Mouse (Mus musculus) left cerebral cortex, adult 8-10 months (tissue): Measurements from ENCODE around the gene Schip1. TPM values are rescaled to one million over a fixed set of nuclear protein-coding genes. Genes with fewer than 3 reads are reported as not detected.
A peak's percentile ranks its signal among the peaks of the same experiment; 100 is the strongest.

Source experiments
- DNase-seq, 2 experiments: peaks; one replicate each; pipeline ENCODE4 v3.0.0; 2022; ENCODE audit warnings: low spot score in 2 of 2
- total RNA-seq, 4 experiments: library from RNA; stranded (reverse); gene quantifications; 2 replicates each; pipeline ENCODE4 v1.2.4; 2022

Gene Schip1
- total RNA-seq, 4 experiments from 2014 or later: 173 to 196 (median 186) TPM

DNA sequence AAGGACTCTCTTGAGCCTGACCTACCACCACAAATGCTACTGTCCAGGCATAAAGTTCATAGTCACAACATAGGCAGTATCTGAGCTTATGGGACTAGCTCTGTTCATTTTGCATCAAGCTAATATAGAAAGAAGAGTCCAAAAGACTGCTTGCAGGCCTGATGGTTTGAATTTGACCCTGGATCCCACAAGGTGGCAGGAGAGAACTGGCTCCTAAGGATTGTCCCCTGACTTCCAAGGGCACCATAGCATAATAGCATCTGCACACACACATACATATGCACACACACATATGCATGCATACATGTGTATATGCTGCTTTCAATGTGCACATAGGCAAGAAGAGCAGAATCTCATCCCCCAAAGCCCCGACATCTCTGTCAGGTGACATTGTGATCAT lies 405.0 kb downstream of the Schip1 start:
- DNase-seq: no peak

DNA sequence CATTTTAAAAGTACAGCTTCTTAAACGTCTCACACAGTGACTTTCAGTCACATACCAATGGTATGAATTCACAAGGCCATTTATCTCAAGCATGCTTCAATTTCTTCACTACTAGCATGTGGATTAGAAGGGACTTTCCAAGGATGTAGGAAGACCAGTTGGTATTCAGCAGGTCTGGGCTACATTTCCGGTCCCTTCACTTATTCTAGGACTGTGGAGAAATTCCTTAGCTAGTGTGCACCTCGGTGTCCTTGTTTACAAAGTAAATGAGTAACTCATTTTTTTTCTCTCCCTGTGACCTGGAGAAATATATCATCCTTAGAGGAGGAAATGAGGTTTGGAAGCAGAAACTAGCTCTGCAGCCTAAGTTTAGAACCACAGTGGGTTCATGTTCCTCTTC lies 405.5 kb downstream of the Schip1 start:
- no peak for DNase-seq

DNA sequence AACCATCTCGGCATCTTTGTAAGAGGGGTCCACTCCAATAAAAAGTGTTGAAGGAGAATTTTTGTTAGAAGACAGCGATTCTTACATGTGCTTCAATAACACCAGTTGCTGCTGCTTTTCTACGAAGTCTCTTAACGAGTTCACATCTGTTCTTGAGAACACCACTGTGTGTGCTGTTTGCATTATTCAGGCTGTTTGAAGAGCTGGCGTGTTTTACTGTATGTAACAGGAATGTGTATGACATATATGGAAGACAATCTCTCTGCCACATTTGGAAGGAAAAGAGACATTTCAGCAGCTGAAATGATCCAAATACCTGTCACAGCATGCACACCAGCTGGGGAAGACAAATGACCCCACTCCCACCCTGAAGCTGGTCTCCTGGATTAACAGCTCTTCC lies 406.0 kb downstream of the Schip1 start:
- no peak for DNase-seq

DNA sequence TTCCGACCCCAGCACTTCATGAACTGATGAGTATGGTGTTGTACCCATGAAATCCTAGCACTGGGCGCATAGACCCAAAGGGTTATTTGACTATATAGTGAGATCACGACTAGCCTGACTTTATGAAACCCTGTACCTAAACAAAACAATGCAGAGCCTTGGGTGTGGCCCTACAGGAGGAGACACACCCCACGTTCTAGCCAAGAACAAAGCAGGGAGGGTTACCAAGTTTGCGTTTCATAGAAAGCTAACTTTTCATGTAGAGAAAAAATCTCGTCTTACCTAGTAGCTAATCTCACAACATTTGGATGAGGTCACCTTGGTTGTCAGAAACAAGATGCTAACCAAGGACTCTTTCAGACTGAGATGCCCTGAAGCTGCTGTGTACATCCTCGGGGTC lies 411.7 kb downstream of the Schip1 start:
- DNase-seq: no peak

DNA sequence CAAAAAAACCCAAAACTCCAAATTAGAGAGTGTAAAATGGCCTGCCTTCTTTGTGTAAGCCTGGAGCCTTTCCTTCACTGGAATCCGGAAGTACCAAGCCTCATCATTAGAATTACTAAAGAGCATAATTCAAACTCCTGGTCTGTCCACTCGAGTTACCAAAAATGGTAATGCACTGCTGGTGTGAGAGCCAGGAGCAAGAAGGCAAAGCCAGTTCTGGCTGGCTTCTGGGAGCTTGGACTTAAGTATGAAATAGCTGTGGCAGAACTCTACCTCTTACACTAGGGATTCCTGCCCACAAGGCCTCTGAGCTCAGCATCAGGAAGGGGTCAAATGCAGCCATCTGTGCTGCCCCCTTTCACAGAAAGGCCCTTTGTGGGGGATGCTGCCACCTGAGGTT lies 412.9 kb downstream of the Schip1 start:
- no peak for DNase-seq

DNA sequence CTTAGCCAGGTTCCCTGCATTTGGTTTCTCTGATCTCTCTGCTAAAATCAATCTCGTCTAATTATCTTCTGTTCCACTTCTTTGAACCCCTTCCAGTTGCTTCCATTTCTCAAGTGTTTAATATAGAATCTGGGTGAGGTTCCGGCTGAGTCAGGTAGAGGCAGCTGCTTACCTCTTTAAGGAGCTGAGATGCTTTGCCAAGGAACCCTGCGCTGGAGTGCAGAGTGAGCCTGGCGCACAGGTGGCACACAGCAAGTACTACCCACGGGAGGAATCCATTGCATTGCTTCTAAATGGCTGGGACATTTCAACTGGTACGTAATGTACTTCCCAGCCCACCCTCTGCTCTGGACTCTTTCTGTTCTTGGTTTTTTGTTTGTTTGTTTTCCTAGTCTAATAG lies 414.7 kb downstream of the Schip1 start:
- DNase-seq: peak in 1 of 2 experiments; percentile 42

DNA sequence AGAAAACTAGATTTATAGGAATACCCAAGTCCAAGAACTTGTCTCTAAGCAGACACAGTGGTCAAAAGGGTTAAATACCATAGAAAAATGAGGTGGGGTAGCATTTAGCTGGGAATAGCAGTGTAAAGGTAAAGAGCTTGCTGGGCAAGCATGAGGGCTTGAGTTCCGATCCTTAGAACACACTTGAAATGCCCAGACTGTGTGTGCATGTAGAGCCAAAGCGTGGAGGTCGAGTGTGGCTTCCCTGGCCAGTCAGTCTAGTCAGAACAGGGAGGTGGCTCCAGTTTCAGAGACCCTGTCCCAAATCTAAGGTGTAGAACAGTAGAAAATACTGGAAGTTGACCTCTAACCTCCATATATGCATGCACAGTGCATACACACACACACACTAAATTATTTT lies 418.9 kb downstream of the Schip1 start:
- no peak for DNase-seq

DNA sequence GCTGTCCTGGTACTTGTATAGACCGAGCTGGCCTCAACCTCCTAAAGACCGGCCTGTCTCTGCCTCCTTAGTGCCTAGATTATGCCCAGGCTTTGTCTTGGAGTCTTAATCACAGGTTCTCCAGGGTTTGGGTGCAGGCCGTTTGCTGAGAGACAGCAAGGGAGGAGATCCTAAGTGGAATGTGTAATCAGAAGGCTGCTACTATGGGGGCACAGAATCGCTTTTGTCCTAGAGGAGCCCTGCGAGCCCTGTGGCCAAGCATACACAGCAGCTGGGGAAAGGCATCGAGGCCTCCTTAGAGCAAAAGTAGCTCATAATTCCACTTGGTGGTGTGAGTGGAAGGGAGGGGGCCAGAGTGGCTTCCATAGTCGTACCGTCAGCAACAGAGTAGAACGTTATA lies 419.4 kb downstream of the Schip1 start:
- no peak for DNase-seq

DNA sequence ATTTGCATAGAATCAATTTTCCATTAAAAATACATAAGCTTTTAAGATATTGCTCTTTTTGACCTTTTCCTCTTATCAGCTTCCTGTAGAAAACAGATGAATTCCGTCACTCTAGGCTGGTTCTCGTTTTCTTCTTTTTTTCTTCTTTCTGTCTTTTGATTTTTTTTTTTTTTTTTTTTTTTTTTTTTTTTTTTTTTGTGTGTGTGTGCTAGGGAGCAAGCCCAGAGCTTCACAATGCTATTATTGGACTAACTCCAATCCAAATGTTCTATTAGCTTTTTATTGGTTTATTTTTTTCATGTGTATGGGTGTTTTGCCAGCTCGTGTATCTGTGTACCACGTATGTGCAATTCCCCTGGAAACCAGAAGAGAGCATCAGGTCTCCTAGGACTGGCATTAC lies 420.0 kb downstream of the Schip1 start:
- no peak for DNase-seq

DNA sequence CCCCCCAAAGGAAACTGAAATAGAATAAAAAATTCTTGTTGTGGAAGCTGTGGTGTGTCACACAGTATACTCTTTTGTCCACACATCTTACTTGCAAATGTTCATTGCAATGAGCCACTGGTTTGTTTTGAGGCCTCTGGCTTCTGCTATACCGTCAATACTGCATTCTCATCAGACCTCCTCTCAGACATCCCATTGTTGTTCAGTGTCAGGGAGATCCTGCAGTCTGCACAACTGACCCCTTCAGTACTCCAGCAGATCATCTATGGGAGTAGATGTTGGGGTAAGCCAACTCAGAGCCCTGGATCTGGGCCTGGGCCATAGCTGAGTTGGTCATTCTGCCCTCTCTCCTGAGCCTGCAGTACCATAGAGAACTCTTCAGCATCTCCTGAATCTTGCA lies 423.0 kb downstream of the Schip1 start:
- DNase-seq: peak in 1 of 2 experiments; percentile 34

DNA sequence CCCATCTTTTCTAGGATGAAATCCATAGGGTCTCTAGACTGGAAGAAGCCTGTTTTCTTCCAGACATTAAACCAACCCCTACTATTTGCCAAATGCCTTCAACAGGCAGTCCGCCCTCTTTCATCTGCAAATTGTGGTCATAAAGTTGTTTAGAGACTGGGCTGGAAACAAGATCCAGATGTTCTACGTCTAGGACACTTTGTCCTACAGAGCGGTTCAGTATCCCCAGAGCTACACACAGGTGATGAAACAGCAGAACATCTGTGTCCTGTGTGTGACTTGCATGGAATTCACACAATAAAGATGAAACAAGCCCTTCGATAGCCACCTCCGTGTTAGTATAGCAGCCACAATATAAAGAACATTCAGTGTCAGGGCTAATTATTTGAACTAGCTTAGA lies 423.7 kb downstream of the Schip1 start:
- DNase-seq: no peak

DNA sequence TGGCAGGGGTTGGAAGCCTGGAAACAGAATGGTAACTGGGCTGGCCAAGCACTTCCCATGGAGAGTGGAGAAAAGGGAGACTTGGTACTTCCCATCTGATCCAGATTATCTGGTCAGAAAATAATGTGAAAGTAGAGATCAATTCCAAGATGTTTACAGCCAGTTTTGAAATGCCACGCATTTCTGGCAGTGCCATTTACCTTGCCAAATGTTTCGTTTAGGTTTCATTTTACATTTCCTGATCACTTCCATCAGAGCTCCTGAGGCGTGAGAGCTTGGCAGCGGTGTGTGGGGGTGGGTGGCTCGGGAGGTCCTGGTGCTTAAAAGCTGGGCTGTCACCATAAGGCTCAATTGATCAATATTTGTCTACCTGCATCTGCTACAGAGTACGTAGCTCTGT lies 426.9 kb downstream of the Schip1 start:
- no peak for DNase-seq

DNA sequence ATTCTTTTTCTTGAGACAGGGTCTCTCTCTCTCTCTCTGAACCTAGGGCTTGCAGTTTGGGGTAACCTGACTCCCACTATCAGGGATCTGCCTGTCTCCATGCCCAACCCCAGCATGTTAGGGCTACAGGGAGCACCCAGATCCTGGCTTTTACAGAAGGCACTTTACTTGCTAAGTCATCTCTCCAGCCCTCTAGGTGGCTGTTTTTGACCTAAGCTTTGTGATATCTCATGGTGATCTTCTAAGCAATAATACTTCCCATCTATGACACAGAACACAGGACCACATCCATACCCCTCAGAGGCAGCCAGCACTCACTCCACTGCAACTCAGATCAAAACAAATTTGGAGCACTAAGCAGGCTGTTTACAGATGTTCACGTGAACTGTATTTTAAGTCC lies 427.5 kb downstream of the Schip1 start:
- no peak for DNase-seq

DNA sequence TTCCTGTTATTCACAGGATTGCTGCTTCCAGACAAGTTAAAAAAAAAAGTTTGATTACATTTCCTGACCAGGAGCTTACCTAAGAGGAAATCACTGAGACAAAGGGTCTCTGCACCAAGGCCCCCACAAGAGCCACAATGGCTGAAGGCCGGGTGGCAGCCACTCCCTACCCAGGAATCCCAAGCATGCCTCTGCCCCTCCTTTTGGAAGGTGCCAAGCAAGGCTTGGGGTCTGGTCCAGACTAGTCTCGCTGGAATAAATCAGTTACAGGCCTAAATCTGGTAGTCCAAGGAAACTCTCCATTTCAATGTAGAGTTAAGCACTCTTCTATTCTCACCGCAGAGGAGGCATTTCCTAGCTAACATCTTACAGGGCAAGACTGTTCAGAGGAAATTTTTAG lies 427.9 kb downstream of the Schip1 start:
- no peak for DNase-seq

DNA sequence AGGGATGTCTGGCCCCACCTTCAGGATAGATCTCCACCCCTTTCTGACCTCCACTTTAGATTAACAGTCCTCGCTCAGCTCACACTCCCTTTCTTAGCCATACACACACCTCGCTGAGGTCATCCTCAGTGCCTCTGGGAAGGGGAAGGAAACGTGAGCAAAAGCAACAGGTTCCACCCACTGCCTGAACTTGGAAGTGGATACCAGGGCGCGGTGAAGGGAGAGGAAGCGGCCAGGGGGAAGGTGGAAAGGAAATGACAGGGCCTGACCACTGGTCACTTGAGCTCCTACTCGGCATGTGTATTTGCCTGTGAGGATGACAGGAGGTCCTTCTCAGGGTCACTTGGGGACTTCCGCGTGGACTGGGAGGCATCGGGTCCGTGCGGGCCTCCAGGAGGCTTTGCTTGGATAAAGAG lies 428.6 kb downstream of the Schip1 start:
- peak in 1 of 2 experiments; percentile 36 for DNase-seq

DNA sequence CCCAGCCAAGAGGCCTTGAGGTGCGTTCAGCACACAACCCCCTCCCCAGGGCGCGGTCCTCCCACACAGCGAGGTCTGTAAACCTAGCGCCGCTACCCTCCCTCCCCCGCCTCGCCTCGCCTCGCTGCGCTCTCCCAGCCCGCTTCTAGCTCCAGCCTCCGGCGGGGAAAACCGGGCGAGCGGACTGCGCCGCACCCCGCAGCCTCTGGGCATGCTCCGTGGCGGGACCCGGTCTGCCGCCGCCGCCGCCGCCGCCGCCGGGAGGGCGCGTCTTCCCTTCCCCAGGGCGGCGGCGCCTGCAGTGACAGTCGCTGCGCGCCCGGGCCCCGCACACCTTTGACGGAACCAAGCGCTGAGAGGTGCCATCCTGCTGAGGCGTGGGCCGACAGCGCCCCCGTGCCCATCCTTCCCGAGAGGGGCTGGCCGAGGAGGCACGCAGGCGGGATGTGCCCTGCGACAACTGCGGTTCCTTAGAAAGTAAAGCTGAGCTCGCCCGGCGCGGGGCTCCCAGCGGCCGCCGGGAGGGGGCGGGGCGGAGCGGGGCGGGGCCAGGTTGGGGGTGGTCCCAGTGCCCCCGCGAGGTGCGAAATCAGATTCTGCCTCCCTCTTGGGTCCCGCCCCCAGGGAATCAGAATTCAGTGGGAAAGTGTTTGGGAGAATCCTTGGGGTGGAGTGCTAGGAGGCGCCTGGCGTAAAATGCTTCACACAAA lies 429.1 kb downstream of the Schip1 start:
- DNase-seq: peak; percentile 61 to 74

DNA sequence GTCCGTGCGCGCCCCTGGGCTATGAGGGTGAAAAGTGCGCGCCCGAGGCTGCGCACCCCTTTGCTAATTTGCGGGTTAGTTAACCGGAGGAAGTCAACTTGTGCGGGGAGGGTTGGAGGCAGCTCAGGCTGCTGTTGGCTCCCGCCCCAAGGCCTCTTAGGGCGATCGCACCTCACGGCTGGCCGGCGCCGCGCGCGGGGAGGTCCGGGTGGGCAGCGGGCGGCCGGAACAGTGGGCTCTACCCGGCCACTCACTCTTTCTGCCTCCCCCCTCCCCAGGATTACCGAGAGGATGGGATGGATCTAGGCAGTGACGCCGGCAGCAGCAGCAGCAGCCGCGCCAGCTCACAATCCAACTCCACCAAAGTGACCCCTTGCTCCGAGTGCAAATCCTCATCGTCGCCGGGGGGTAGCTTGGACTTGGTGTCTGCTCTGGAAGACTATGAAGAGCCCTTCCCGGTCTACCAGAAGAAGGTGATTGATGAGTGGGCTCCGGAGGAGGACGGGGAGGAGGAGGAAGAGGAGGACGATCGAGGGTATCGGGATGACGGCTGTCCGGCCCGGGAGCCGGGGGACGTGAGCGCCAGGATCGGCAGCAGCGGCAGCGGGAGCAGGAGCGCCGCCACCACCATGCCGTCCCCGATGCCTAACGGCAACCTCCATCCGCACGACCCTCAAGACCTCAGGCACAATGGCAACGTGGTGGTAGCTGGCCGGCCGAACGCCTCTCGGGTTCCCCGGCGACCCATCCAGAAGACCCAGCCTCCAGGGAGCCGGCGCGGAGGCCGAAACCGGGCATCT lies 429.9 kb downstream of the Schip1 start:
- DNase-seq: peak in 1 of 2 experiments; percentile 35

DNA sequence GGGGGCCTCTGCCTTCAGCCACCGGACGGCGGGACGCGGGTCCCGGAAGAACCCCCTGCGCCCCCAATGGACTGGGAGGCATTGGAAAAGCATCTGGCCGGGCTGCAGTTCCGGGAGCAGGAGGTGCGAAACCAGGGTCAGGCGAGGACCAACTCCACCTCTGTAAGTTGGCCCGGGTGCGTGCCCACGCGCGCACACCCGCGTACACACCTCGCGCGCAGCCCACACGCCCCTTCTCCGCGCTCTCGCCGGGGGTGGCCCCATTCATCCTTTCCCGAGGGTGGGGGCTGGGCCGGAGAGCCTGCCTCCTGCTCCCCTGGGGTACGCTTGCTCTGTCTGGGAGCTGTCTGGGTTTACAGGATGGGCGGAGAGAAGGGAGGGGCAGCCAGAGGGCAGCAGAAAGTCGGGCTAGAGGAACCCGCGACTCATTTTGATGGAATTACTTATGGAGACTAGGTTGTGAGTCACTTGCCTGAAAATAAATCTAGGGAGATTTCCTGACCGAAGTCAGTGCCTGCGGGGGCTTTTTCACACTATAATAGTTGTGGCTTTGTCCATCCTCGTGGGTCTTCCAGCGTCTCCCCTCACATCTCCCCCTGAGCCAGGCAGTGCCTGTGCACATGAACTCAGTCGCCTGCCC lies 430.6 kb downstream of the Schip1 start:
- DNase-seq: peak; percentile 40 to 70

DNA sequence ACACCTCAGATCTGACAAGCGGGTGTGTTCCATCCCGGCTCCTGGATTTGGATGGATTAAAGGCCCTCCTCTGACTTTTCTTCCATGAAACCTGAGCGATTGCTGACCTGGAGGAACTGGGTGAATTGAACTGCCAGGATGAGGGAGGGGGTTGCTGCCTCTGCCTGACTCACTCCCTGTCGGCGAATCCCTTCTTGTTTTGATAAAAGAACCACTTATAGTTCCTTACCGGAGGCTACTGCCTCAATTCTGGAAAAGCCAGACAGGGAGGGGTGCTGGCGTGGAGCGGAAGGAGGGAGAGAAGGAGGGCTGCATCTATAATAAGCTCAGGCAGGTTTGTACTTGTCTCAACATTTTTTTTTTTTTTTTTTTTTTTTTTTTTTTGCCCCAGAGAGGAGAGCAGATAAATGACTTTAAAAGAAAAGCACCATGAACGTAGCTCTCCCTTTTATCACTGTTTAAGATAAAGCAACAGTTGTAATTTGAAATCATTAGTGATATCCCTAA lies 431.2 kb downstream of the Schip1 start:
- DNase-seq: peak in 1 of 2 experiments; percentile 30

DNA sequence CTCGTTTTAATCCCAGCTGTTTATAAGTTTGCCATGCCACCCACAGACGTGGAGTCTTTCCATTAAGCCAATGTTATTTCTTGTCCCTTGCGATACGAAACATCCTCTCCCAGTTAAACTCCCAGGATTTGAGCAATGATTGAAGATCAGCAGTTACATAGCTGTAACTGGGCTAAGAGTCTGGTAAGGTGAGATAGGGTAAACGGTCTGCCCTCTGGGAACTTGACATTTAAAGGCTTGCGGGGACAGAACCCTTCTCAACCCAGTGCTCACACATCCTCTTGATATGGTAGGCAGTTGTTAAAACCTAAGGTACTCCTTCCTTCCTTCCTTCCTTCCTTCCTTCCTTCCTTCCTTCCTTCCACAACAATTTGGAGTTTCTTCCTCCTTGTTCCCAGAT lies 431.9 kb downstream of the Schip1 start:
- DNase-seq: no peak

DNA sequence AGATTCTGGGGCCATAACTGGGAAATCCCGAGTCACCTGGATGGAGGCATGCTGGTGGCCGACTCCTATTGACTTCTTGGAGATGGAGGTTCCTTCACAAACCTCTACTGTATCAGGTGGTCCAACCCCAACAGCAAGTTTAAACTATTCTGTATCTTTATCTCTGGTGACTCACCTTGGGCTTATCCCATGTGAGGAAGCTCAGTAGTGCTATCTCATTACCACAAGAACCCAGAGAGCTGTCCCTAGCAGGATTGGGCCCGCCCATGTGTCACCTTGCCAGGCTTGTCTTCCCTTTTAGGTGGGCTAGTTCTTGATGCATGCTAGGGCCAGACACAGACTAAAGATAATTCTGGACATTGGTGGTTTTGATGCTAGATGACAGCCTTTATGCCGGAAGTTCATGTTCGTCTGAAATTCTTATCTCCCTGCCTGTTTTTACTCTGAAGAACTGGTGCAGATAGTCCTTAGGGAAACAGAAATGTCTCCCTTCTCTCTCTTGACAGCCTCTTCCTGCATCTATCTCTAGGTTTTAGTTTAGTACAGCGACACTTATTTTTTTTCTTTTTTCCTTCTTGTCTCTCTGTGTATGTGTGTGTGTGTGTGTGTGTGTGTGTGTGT lies 435.0 kb downstream of the Schip1 start:
- DNase-seq: no peak

DNA sequence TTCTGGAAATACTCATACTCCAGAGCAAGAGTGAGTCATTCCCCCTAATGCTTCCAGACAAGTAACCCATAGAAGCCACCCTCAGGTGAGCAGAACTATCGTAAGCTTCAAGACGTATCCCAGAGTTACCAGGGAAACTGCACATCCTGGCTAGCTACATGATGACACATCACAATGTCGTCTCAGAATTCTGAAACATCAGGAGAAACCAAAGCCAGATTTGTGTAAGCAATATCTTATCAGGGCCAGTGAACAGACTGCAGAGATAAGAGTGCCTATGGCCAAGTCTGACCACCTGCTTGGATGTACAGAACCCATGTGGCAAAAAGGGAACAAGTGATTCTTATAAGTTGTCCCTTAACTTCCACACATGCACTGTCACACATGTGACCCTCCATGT lies 440.2 kb downstream of the Schip1 start:
- DNase-seq: no peak
